Mouse (Mus musculus): ENCODE measurements around the gene Olfr699. TPM values are rescaled to one million over a fixed set of nuclear protein-coding genes. Genes with fewer than 3 reads are reported as not detected.

Gene Olfr699
- polyA plus RNA-seq, 1 experiment = not detected

DNA sequence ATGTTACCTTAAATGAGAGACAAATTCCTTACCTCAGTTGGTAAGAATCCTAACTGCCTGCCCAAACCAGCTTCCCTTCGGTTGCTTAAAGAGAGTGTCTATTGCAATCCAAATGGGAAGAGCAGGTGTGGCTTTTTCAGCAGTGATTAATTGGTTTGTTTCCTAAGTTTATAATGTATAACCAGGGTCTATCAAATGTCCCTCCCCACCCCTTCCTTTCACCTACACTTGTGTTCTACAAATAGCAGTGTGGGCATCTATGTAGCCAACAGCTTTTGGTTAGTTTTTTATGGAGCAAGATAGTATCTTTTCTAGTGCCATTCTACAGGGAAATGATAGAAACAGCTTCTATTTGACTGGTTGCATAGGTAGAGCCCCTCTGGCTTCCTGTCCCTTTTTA, 50.7 kb downstream of the Olfr699 start, which contains the start of gene Olfr697:
Gene Olfr697 (minus strand): TSS at position 101 of the 400 bp plus-strand sequence.
- TF ChIP-seq FLI1 (IDR thresholded peaks at IDR 0.05; ENCODE audit: low read length) = no peak
- no peaks in the 10 kb centered on the region for H3K36me3 ChIP-seq (replicated peaks; ENCODE audit: low read length)

More for the DNA sequence above, 50.7 kb downstream of the Olfr699 start, which contains the start of gene Olfr697:
- no peaks in the 10 kb centered on the region for H3K27me3 ChIP-seq (replicated peaks)
- H3K9me3 ChIP-seq = peaks cover 7% of the 10 kb centered on the region; the same call in 1 of the 2 replicates
- H3K4me3 ChIP-seq (replicated peaks) = no peak within 1 kb of the TSS
- no peaks in the 10 kb centered on the region for H3K4me1 ChIP-seq

Other genes with a start within 250 kb of the Olfr699 start
- gene Olfr693, start 112.6 kb downstream of the Olfr699 start, polyA plus RNA-seq (2012; ENCODE audit: insufficient read depth, low replicate concordance) = not detected in 2 replicates
- gene Olfr694, start 101.4 kb downstream of the Olfr699 start, polyA plus RNA-seq (2012; ENCODE audit: insufficient read depth, low replicate concordance) = not detected in 2 replicates
- not detected in 2 replicates for gene Olfr695, start 76.8 kb downstream of the Olfr699 start, polyA plus RNA-seq (2012; ENCODE audit: insufficient read depth, low replicate concordance)
- not detected in 2 replicates for gene Olfr697, start 50.8 kb downstream of the Olfr699 start, polyA plus RNA-seq (2012; ENCODE audit: insufficient read depth, low replicate concordance)
- not detected in 2 replicates for gene Olfr698, start 37.8 kb downstream of the Olfr699 start, polyA plus RNA-seq (2012; ENCODE audit: insufficient read depth, low replicate concordance)
- not detected in 2 replicates for gene Olfr700, start 15.6 kb upstream of the Olfr699 start, polyA plus RNA-seq (2012; ENCODE audit: insufficient read depth, low replicate concordance)
- not detected in 2 replicates for gene Olfr701, start 20.9 kb upstream of the Olfr699 start, polyA plus RNA-seq (2012; ENCODE audit: insufficient read depth, low replicate concordance)
- gene Olfr702, start 40.7 kb upstream of the Olfr699 start, polyA plus RNA-seq (2012; ENCODE audit: insufficient read depth, low replicate concordance) = not detected in 2 replicates
- 0.58 TPM in 1 of 2 replicates, not detected in the other for gene Olfr703, start 50.2 kb upstream of the Olfr699 start, polyA plus RNA-seq (2012; ENCODE audit: insufficient read depth, low replicate concordance)
- not detected in 2 replicates for gene Olfr704, start 70.0 kb upstream of the Olfr699 start, polyA plus RNA-seq (2012; ENCODE audit: insufficient read depth, low replicate concordance)
- gene Olfr705, start 83.7 kb upstream of the Olfr699 start, polyA plus RNA-seq (2012; ENCODE audit: insufficient read depth, low replicate concordance) = not detected in 2 replicates
- not detected in 2 replicates for gene Olfr706, start 95.0 kb upstream of the Olfr699 start, polyA plus RNA-seq (2012; ENCODE audit: insufficient read depth, low replicate concordance)
- gene Olfr707, start 108.0 kb upstream of the Olfr699 start, polyA plus RNA-seq (2012; ENCODE audit: insufficient read depth, low replicate concordance) = not detected in 2 replicates
- gene Olfr1532-ps1, start 114.8 kb upstream of the Olfr699 start, polyA plus RNA-seq (2012; ENCODE audit: insufficient read depth, low replicate concordance) = not detected in 2 replicates
- gene Olfr709-ps1, start 139.0 kb upstream of the Olfr699 start, polyA plus RNA-seq (2012; ENCODE audit: insufficient read depth, low replicate concordance) = not detected in 2 replicates
- gene Olfr710, start 155.1 kb upstream of the Olfr699 start, polyA plus RNA-seq (2012; ENCODE audit: insufficient read depth, low replicate concordance) = not detected in 2 replicates
- gene Olfr6, start 170.7 kb upstream of the Olfr699 start, polyA plus RNA-seq (2012; ENCODE audit: insufficient read depth, low replicate concordance) = not detected in 2 replicates
- gene Olfr711, start 182.3 kb upstream of the Olfr699 start, polyA plus RNA-seq (2012; ENCODE audit: insufficient read depth, low replicate concordance) = not detected in 2 replicates
- 0.47 TPM in 1 of 2 replicates, not detected in the other for gene Olfr2, start 212.9 kb upstream of the Olfr699 start, polyA plus RNA-seq (2012; ENCODE audit: insufficient read depth, low replicate concordance)
- gene Olfr713, start 238.0 kb upstream of the Olfr699 start, polyA plus RNA-seq (2012; ENCODE audit: insufficient read depth, low replicate concordance) = not detected in 2 replicates